ENCODE assay signal across 29 mouse cellular contexts in genomic region chr12:21176399-21176798, GRCm38 (mm10).
"Had no signal": no experiment of that assay in that cellular context is flagged by ENCODE, and none has a peak within 500 bp of the region (broad histone marks: within the 10 kb centered on the region; RNA-seq: fewer than 3 reads in every experiment).

No protein-coding gene starts in this region.

- H3K9me3 ChIP-seq: embryonic facial prominence, embryonic 10.5 days; embryonic facial prominence, embryonic 12.5 days; embryonic facial prominence, embryonic 13.5 days; embryonic facial prominence, embryonic 15.5 days; forebrain, embryonic 10.5 days; forebrain, embryonic 12.5 days; forebrain, embryonic 13.5 days; forebrain, embryonic 15.5 days had no signal

- H3K27me3 ChIP-seq: embryonic facial prominence, embryonic 12.5 days; embryonic facial prominence, embryonic 13.5 days; embryonic facial prominence, embryonic 15.5 days; forebrain, embryonic 12.5 days; forebrain, embryonic 13.5 days; forebrain, embryonic 15.5 days had no signal

- DNase-seq: cerebellum, adult 2 months; cerebellum, adult 8-10 months; cerebellum, adult 9-10 months; cerebellum, adult 9-11 months; cerebellum, postnatal 10 days; cerebellum, postnatal 14 days; cerebellum, postnatal 25 days; cerebellum, postnatal 36 days; embryo, embryonic 11 days; forebrain, postnatal 0 days; gastrocnemius, adult 2 months; gastrocnemius, postnatal 10 days; gastrocnemius, postnatal 14 days; gastrocnemius, postnatal 25 days; gastrocnemius, postnatal 36 days; heart, adult 11 months; heart, adult 18-20 months; heart, adult 2 months had no signal

- ATAC-seq: forebrain, embryonic 13.5 days; forebrain, embryonic 14.5 days; forebrain, embryonic 15.5 days; forebrain, embryonic 16.5 days; forebrain, postnatal 0 days had no signal

- H3K9ac ChIP-seq: embryonic facial prominence, embryonic 12.5 days; embryonic facial prominence, embryonic 13.5 days; embryonic facial prominence, embryonic 15.5 days; forebrain, embryonic 12.5 days; forebrain, embryonic 13.5 days; forebrain, embryonic 15.5 days; forebrain, postnatal 0 days had no signal

- H3K36me3 ChIP-seq: embryonic facial prominence, embryonic 12.5 days; embryonic facial prominence, embryonic 15.5 days had no signal

- H3K4me2 ChIP-seq: embryonic facial prominence, embryonic 12.5 days; embryonic facial prominence, embryonic 13.5 days; embryonic facial prominence, embryonic 15.5 days; forebrain, embryonic 12.5 days; forebrain, embryonic 13.5 days; forebrain, embryonic 15.5 days had no signal

- H3K27ac ChIP-seq: embryonic facial prominence, embryonic 10.5 days; embryonic facial prominence, embryonic 12.5 days; embryonic facial prominence, embryonic 13.5 days; embryonic facial prominence, embryonic 15.5 days; forebrain, embryonic 10.5 days; forebrain, embryonic 12.5 days; forebrain, embryonic 13.5 days; forebrain, embryonic 15.5 days; gastrocnemius, adult 2 months; heart, adult 2 months had no signal

- H3K4me3 ChIP-seq: embryonic facial prominence, embryonic 10.5 days; embryonic facial prominence, embryonic 12.5 days; embryonic facial prominence, embryonic 13.5 days; embryonic facial prominence, embryonic 15.5 days; erythroblast, embryonic 14.5 days; forebrain, embryonic 10.5 days; forebrain, embryonic 12.5 days; forebrain, embryonic 13.5 days; forebrain, embryonic 15.5 days; gastrocnemius, adult 2 months; heart, adult 2 months had no signal

- H3K4me1 ChIP-seq: embryonic facial prominence, embryonic 12.5 days; embryonic facial prominence, embryonic 13.5 days; embryonic facial prominence, embryonic 15.5 days; forebrain, embryonic 10.5 days; forebrain, embryonic 12.5 days; forebrain, embryonic 13.5 days; forebrain, embryonic 15.5 days had no signal
